Mouse (Mus musculus): Measurements from ENCODE around the gene Hmg20a. TPM values are rescaled to one million over a fixed set of nuclear protein-coding genes. Genes with fewer than 3 reads are reported as not detected.

Gene Hmg20a
- total and polyA plus RNA-seq, 3 experiments: 8.5 to 14.5 (median 13.6) TPM

GRCm38 (mm10) chr9:56409928-56410327 is 8.5 kb upstream of the Hmg20a start:
- dilution Hi-C loops (cut with MboI; ENCODE audit: extremely low pct_ligation_motif_present, extremely low pct_unique_long_range_greater_than_20kb, low sequenced_read_pairs): no loop called here
- TF ChIP-seq POLR2A (IDR thresholded peaks at IDR 0.05; ENCODE audit: low read depth, low read length): no peak
- no peak for TF ChIP-seq SMC3 (IDR thresholded peaks at IDR 0.05; ENCODE audit: low read depth, low read length)
- no peak for TF ChIP-seq POLR2AphosphoS2 (IDR thresholded peaks at IDR 0.05; ENCODE audit: low read depth, low read length)
- TF ChIP-seq ELF1 (IDR thresholded peaks at IDR 0.05; ENCODE audit: low read depth, low read length): no peak
- no peak for TF ChIP-seq CTCF (conservative IDR thresholded peaks at IDR 0.05 in 1 of 2, IDR thresholded peaks at IDR 0.05 in 1 of 2; ENCODE audit: low read depth in 2 of 2, low read length in 2 of 2)
- TF ChIP-seq MYC (IDR thresholded peaks at IDR 0.05; ENCODE audit: low read depth, low read length): no peak
- TF ChIP-seq MAFK (IDR thresholded peaks at IDR 0.05; ENCODE audit: insufficient replicate concordance, low read length): no peak
- no peak for TF ChIP-seq KAT2A (IDR thresholded peaks at IDR 0.05; ENCODE audit: insufficient replicate concordance, low read length)
- Histone ChIP-seq H3K27ac (ENCODE audit: insufficient read depth, low read depth) (no peak overlapping the region), H3K4me2 (ENCODE audit: insufficient read depth, low read depth, poor library complexity, severe bottlenecking) (no peak overlapping the region), H3K4me1 (ENCODE audit: control insufficient read depth in 1 of 2, insufficient read depth in 2 of 2) (peaks cover 0 to 8% of the 10 kb centered on the region in 2 experiments; a peak in 3 of 4 replicates), H3K9ac (ENCODE audit: insufficient read depth, low read depth) (no peak overlapping the region), H3K4me3 (replicated peaks in 1 of 3; ENCODE audit: low read depth in 2 of 3, low read length in 2 of 3, poor library complexity in 1 of 3) (no peak overlapping the region), H3K79me2 (replicated peaks; ENCODE audit: control insufficient read depth, extremely low read depth, insufficient read depth, poor library complexity, severe bottlenecking) (peaks cover 18% of the 10 kb centered on the region), H3K27me3 (replicated peaks) (no peaks in the 10 kb centered on the region), H3K36me3 (replicated peaks in 1 of 2; ENCODE audit: control insufficient read depth in 1 of 2, insufficient read depth in 1 of 2, low read length in 1 of 2) (peaks cover 0 to 24% of the 10 kb centered on the region in 2 experiments), H3K9me3 (replicated peaks; ENCODE audit: low read length) (no peaks in the 10 kb centered on the region)
- in situ Hi-C loops (cut with MboI; ENCODE audit: low pct_ligation_motif_present, low pct_unique_long_range_greater_than_20kb, low sequenced_read_pairs): loop anchor here (25.0 kb wide), 1 partner anchor 148 kb away; no protein-coding TSS in a partner anchor
- DNase-seq (ENCODE audit: extremely low read depth): no peak

GRCm38 (mm10) chr9:56412716-56413115 is 5.7 kb upstream of the Hmg20a start:
- TF ChIP-seq TBP (conservative IDR thresholded peaks at IDR 0.05; ENCODE audit: low read depth, low read length): no peak
- TF ChIP-seq CTCF (conservative IDR thresholded peaks at IDR 0.05 in 1 of 2, IDR thresholded peaks at IDR 0.05 in 1 of 2; ENCODE audit: low read depth in 2 of 2, low read length in 2 of 2): no peak
- no peak for TF ChIP-seq UBTF (IDR thresholded peaks at IDR 0.05; ENCODE audit: low read depth, low read length)
- no peak for TF ChIP-seq GABPA (IDR thresholded peaks at IDR 0.05; ENCODE audit: insufficient replicate concordance, low read depth, low read length)
- TF ChIP-seq E2F4 (IDR thresholded peaks at IDR 0.05; ENCODE audit: insufficient replicate concordance, low read depth, low read length): no peak
- TF ChIP-seq MAFK (IDR thresholded peaks at IDR 0.05; ENCODE audit: insufficient replicate concordance, low read length): no peak
- no peak for TF ChIP-seq ETS1 (conservative IDR thresholded peaks at IDR 0.05; ENCODE audit: low read depth, low read length)
- TF ChIP-seq RCOR1 (conservative IDR thresholded peaks at IDR 0.05; ENCODE audit: low read depth, low read length): no peak
- no peak for TF ChIP-seq MXI1 (IDR thresholded peaks at IDR 0.05; ENCODE audit: low read depth, low read length)
- TF ChIP-seq RAD21 (IDR thresholded peaks at IDR 0.05; ENCODE audit: low read depth, low read length): no peak
- TF ChIP-seq BHLHE40 (IDR thresholded peaks at IDR 0.05; ENCODE audit: low read depth, low read length): no peak
- TF ChIP-seq ELF1 (IDR thresholded peaks at IDR 0.05; ENCODE audit: low read depth, low read length): no peak
- TF ChIP-seq JUND (conservative IDR thresholded peaks at IDR 0.05; ENCODE audit: low read depth, low read length): no peak
- no peak for TF ChIP-seq ZC3H11A (IDR thresholded peaks at IDR 0.05; ENCODE audit: low read depth, low read length)
- TF ChIP-seq MEF2A (IDR thresholded peaks at IDR 0.05; ENCODE audit: borderline replicate concordance, low read depth, low read length): no peak
- TF ChIP-seq NELFE (IDR thresholded peaks at IDR 0.05; ENCODE audit: low read depth, low read length): no peak
- no peak for TF ChIP-seq ZNF384 (IDR thresholded peaks at IDR 0.05; ENCODE audit: low read depth, low read length)
- no peak for TF ChIP-seq CHD2 (IDR thresholded peaks at IDR 0.05; ENCODE audit: low read length)
- no peak for TF ChIP-seq EP300 (IDR thresholded peaks at IDR 0.05; ENCODE audit: low read length)
- Histone ChIP-seq H3K27me3 (replicated peaks) (no peaks in the 10 kb centered on the region), H3K79me2 (replicated peaks; ENCODE audit: control insufficient read depth, extremely low read depth, insufficient read depth, poor library complexity, severe bottlenecking) (peaks cover 29% of the 10 kb centered on the region), H3K36me3 (replicated peaks in 1 of 2; ENCODE audit: control insufficient read depth in 1 of 2, insufficient read depth in 1 of 2, low read length in 1 of 2) (peaks cover 0 to 18% of the 10 kb centered on the region in 2 experiments), H3K9me3 (replicated peaks; ENCODE audit: low read length) (no peaks in the 10 kb centered on the region), H3K4me3 (replicated peaks in 1 of 3; ENCODE audit: low read depth in 2 of 3, low read length in 2 of 3, poor library complexity in 1 of 3) (no peak overlapping the region), H3K27ac (ENCODE audit: insufficient read depth, low read depth) (no peak overlapping the region), H3K4me2 (ENCODE audit: insufficient read depth, low read depth, poor library complexity, severe bottlenecking) (no peak overlapping the region), H3K9ac (ENCODE audit: insufficient read depth, low read depth) (no peak overlapping the region), H3K4me1 (ENCODE audit: control insufficient read depth in 1 of 2, insufficient read depth in 2 of 2) (peaks cover 0 to 23% of the 10 kb centered on the region in 2 experiments; a peak in 3 of 4 replicates)
- no peak for DNase-seq (ENCODE audit: extremely low read depth)
- in situ Hi-C loops (cut with MboI; ENCODE audit: low pct_ligation_motif_present, low pct_unique_long_range_greater_than_20kb, low sequenced_read_pairs): loop anchor here (25.0 kb wide), 1 partner anchor 150 kb away; no protein-coding TSS in a partner anchor
- dilution Hi-C loops (cut with MboI; ENCODE audit: extremely low pct_ligation_motif_present, extremely low pct_unique_long_range_greater_than_20kb, low sequenced_read_pairs): no loop called here

All from CH12.LX (cell line).